Mouse (Mus musculus) forelimb bud, embryonic 11.5 days (tissue): ENCODE measurements around the gene Abcc6.
"Not testable (repeated sequence)": the region's sequence is repeated elsewhere in the genome, so short reads cannot be mapped to it uniquely, and the experiment has no call there.

Experiments
- DNase-seq: peaks from one replicate; pipeline ENCODE4 v3.0.0-alpha.2; 2012; ENCODE audit warnings: low read depth, low spot score

The Abcc6 gene

DNA sequence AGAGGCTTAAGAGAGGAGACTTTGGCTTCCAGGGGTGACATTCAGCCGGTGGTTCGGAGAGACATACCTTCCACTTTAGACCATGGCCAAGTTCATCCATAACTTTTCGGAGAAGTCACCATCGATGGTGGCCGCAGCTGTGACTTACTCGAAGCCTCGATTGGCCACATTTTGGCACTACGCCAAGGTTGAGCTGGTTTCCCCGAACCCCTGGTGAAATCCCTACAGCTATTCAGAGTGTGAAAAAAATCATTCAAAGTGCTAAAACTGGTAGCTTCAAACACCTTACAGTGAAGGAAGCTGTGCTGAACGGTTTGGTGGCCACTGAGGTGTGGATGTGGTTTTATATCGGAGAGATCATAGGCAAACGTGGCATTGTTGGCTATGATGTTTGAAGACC, 96.3 kb downstream of the Abcc6 start:
- DNase-seq, result not testable (repeated sequence)

- no peak for DNase-seq
These were observed 100.4 kb downstream of the Abcc6 start for GRCm38 (mm10) chr7:45929688-45930087.

GRCm38 (mm10) chr7:45928626-45929295, 101.3 kb downstream of the Abcc6 start:
- no peak for DNase-seq

- DNase-seq, result no peak
These were observed 105.7 kb downstream of the Abcc6 start for GRCm38 (mm10) chr7:45924429-45924816.

- peak; percentile 31 for DNase-seq
These were observed 106.2 kb downstream of the Abcc6 start, which contains the start of gene Ccdc114 for GRCm38 (mm10) chr7:45923762-45924428. Ccdc114 (plus strand) TSS chr7:45924072.

DNA sequence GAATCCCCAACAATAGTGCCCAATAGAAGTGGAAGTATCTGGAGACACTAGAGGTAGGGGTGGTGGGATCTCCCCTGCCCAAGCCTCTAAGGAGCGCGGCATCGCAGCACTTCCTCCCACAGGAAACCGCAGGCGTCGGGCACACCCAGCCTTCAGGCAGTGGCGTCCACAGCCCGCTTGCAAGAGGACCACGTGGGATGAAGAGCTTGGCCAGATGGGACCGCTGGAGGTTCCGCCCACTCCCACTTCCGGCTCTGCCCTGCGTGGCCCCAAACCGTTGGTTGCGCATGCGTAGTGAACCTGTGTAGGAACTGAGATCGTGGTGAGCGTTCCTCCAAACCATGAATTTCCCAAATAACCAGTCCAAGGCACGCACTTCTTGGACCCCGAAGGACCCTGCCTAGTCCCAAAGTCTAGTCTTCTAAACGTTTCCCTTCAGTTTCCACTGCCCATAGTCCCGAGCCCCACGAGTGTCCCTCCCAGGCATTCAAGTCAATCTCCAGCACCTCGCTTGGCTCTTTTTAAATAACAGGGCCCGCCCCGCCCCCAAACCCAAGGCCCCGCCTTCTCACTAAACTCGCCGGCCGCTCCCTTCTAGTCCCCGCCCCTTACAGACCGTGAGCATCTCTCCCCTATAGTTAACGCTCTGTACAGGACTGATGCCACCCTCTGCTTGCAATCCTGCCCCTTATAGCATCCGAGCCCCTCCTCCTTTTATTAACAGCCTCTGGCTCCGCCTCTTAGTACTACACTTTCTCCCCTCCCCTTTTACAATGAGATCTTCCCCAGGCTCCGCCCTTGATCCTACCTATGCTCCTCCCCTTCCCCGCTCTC, 107.0 kb downstream of the Abcc6 start:
- peak; percentile 95 for DNase-seq

- no peak for DNase-seq
These were observed 108.0 kb downstream of the Abcc6 start for GRCm38 (mm10) chr7:45921950-45922600.

GRCm38 (mm10) chr7:45921242-45921621, 108.9 kb downstream of the Abcc6 start, which contains the start of gene Emp3:
Emp3 (minus strand) TSS chr7:45921404.
- no peak for DNase-seq

GRCm38 (mm10) chr7:45920583-45921241, 109.4 kb downstream of the Abcc6 start:
- DNase-seq, result no peak

GRCm38 (mm10) chr7:45919761-45920160, 110.3 kb downstream of the Abcc6 start:
- DNase-seq, result no peak

- DNase-seq, result no peak
These were observed 110.9 kb downstream of the Abcc6 start for GRCm38 (mm10) chr7:45919083-45919671.

DNA sequence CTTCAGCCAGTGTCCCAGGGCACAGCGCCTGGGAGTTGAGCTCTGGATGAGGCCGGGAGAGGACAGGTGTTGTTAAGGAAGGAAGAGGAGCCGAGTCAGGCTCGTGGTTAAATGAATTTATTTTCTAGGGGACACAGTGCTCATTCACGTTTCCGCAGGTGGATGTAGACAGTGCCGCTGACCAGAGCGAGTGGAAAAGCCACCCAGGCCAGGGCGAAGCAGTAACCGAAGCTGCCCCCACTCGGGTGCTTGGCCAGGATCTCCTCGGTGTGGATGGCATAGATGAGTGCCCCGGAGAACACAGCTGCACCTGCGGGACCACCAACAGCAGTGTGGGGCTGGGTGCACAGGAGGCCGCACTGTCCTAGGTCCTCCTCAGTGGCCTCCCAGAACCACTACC, 112.2 kb downstream of the Abcc6 start:
- DNase-seq, result no peak
